Comparison of ENCODE assay signal across 23 mouse cellular contexts in the genomic region with DNA sequence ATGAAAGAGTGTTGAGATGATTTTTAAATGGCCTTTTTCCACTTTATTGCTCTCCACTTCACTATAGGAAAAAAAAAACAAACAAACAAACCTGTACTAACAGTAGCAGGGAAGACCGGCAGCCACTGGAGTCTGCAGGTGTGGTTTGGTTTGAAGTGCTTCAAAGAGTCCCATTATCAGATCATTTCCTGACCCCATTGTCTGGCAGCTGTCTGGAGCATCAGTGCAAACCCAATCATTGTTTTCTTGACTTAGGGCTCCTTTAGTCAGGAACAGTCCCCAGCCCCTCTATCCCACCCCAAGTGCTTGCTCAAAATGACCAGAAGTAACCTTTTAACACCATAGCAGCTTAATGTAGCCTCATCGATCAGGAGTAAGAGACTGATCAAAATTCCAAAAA.
DNase-seq lines count a peak whose midpoint lies in the region; TF ChIP-seq lines count a peak whose summit lies in the region.
"Had no signal": no experiment of that assay in that cellular context is flagged by ENCODE, and none has a peak within 500 bp of the region (broad histone marks: within the 10 kb centered on the region; RNA-seq: fewer than 3 reads in every experiment).

No protein-coding gene starts in this region.

- no peak for TF ChIP-seq CTCF in ES-Bruce4 (IDR thresholded peaks at IDR 0.05; ENCODE audit: low read depth, low read length)

- no peaks in the 10 kb centered on the region for H3K4me1 ChIP-seq in ES-Bruce4 (ENCODE audit: control insufficient read depth, insufficient read depth, low read length)
- H3K4me1 ChIP-seq: forebrain, embryonic 10.5 days; forebrain, embryonic 12.5 days had no signal

- no peaks in the 10 kb centered on the region for H3K36me3 ChIP-seq in ES-Bruce4 (ENCODE audit: control insufficient read depth, insufficient read depth, low read length, poor library complexity, severe bottlenecking)
- H3K36me3 ChIP-seq: embryonic facial prominence, embryonic 13.5 days; embryonic facial prominence, embryonic 15.5 days; forebrain, embryonic 10.5 days; forebrain, embryonic 12.5 days; G1E had no signal

- no peak overlapping the region for H3K27ac ChIP-seq in ES-Bruce4 (ENCODE audit: insufficient read depth, low read length)
- H3K27ac ChIP-seq: embryonic facial prominence, embryonic 13.5 days; embryonic facial prominence, embryonic 15.5 days; forebrain, embryonic 10.5 days; forebrain, embryonic 12.5 days had no signal

- H3K27me3 ChIP-seq in ES-Bruce4 (ENCODE audit: control insufficient read depth, insufficient read depth, low read length, poor library complexity, severe bottlenecking) = no peaks in the 10 kb centered on the region
- H3K27me3 ChIP-seq: embryonic facial prominence, embryonic 13.5 days; embryonic facial prominence, embryonic 15.5 days; forebrain, embryonic 12.5 days had no signal

- no peak for TF ChIP-seq POLR2A in ES-Bruce4 (IDR thresholded peaks at IDR 0.05; ENCODE audit: insufficient read depth, low read length)

- no peak overlapping the region for H3K4me3 ChIP-seq in ES-Bruce4 (ENCODE audit: low read depth, low read length)
- H3K4me3 ChIP-seq: embryonic facial prominence, embryonic 13.5 days; embryonic facial prominence, embryonic 15.5 days; erythroblast, embryonic 14.5 days; forebrain, embryonic 10.5 days; forebrain, embryonic 12.5 days had no signal

- H3K9ac ChIP-seq in ES-Bruce4 (ENCODE audit: low read depth, poor library complexity, severe bottlenecking) = no peak overlapping the region
- H3K9ac ChIP-seq: embryonic facial prominence, embryonic 13.5 days; embryonic facial prominence, embryonic 15.5 days; forebrain, embryonic 12.5 days had no signal

- TF ChIP-seq EP300 in ES-Bruce4 (IDR thresholded peaks at IDR 0.05; ENCODE audit: insufficient read depth, low read depth, low read length) = 0 out of 2 replicates have a peak, but pooled peaks have one; percentile 50

- no peaks in the 10 kb centered on the region for H3K9me3 ChIP-seq in ES-Bruce4 (replicated peaks; ENCODE audit: control insufficient read depth, insufficient read depth, low read length, poor library complexity, severe bottlenecking)
- H3K9me3 ChIP-seq: embryonic facial prominence, embryonic 13.5 days; embryonic facial prominence, embryonic 15.5 days; forebrain, embryonic 10.5 days; forebrain, embryonic 12.5 days; G1E had no signal

- peak; percentile 88 for DNase-seq in ES-CJ7 (ENCODE audit: low read depth, low spot score)
- peak; percentile 37 for DNase-seq in R1 (ENCODE audit: low read depth, low spot score)
- peak; percentile 82 for DNase-seq in ZHBTc4 (ENCODE audit: low read depth, low spot score)
- DNase-seq in thymus, postnatal 10 days (ENCODE audit: low spot score in 2 of 2) = no peak
- DNase-seq in natural killer cell, adult 2 months (ENCODE audit: low spot score in 2 of 2) = no peak
- DNase-seq in layer of hippocampus, adult 9-10 months (ENCODE audit: low spot score) = no peak
- DNase-seq: adrenal gland, adult 2 months; adrenal gland, postnatal 10 days; adrenal gland, postnatal 25 days; cerebellum, adult 11 months; cerebellum, adult 18-20 months; cerebellum, adult 8-10 months; cerebellum, adult 9-11 months; cerebellum, postnatal 14 days; cerebellum, postnatal 36 days; embryo, embryonic 11 days had no signal

Comparison
In these comparisons a context has a peak if more than half of its experiments do, and no peak if none do; other contexts are left out.
1. DNase-seq: peak in ES-CJ7 (single experiment), R1 (single experiment) and ZHBTc4 (single experiment); none in thymus, postnatal 10 days (0 of 2), natural killer cell, adult 2 months (0 of 2) and layer of hippocampus, adult 9-10 months (single experiment).